ENCODE assay signal across 15 mouse cellular contexts in the genomic region with DNA sequence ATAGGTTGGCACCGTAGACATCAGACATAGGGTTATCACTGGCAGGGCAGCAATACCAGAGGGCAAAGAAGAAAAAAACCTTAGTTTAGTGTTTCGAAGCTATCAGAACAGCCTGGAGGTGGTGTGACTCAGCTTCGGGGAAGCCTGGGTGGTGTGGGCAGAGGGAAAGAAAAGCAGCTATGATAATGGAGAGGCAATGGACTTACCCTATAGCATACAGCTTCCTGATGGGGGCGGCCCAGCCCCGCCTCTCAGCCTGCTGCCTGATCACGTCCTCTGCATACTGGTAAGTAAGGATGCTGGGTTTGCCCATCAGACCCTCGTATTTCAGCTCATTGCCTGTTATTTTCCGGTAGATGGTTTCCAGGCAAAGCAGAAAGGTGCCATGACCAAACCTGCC. TPM values are rescaled to one million over a fixed set of nuclear protein-coding genes. Genes with fewer than 3 reads are reported as not detected.
DNase-seq lines count a peak whose midpoint lies in the region; TF ChIP-seq lines count a peak whose summit lies in the region.
"Had no signal": no experiment of that assay in that cellular context is flagged by ENCODE, and none has a peak within 500 bp of the region (broad histone marks: within the 10 kb centered on the region; RNA-seq: fewer than 3 reads in every experiment).

No protein-coding gene starts in this region.

- peak overlapping the region; percentile 67; the same call in 1 of the 2 replicates for H3K27ac ChIP-seq in cortical plate, adult 2 months (ENCODE audit: insufficient read depth, low read length)
- H3K27ac ChIP-seq: hindbrain, embryonic 13.5 days; limb, embryonic 15.5 days; midbrain, embryonic 13.5 days had no signal

- TF ChIP-seq POLR2A in cortical plate, adult 2 months (IDR thresholded peaks at IDR 0.05; ENCODE audit: extremely low read depth, insufficient read depth, low read length): peak; percentile 49; the same call in 1 of the 2 replicates

- no peak for TF ChIP-seq CTCF in cortical plate, adult 2 months (IDR thresholded peaks at IDR 0.05; ENCODE audit: extremely low read depth, insufficient read depth, low read length)

- intact Hi-C loops in left cerebral cortex, postnatal 10 days (cut with DNase I): no loop called here
- intact Hi-C loops in left cerebral cortex, postnatal 25 days (cut with DNase I): loop anchor here (2.0 kb wide), 1 partner anchor 16 kb away; no protein-coding TSS in a partner anchor

- no peak overlapping the region for H3K4me3 ChIP-seq in cortical plate, adult 2 months (ENCODE audit: insufficient read depth, low read length)
- H3K4me3 ChIP-seq: hindbrain, embryonic 13.5 days; limb, embryonic 15.5 days; midbrain, embryonic 13.5 days had no signal

- peaks cover 10% of the 10 kb centered on the region for H3K4me1 ChIP-seq in cortical plate, adult 2 months (ENCODE audit: control insufficient read depth, insufficient read depth, low read length)
- H3K4me1 ChIP-seq: limb, embryonic 15.5 days; midbrain, embryonic 13.5 days had no signal

- DNase-seq in left cerebral cortex, adult 18-20 months (ENCODE audit: low spot score in 2 of 2): peak; percentile 71 to 88
- DNase-seq in left cerebral cortex, postnatal 10 days (ENCODE audit: extremely low spot score in 1 of 2, low spot score in 2 of 2): no peak
- DNase-seq in left cerebral cortex, postnatal 25 days (ENCODE audit: low spot score in 2 of 2): peak; percentile 67 to 94
- peak; percentile 76 for DNase-seq in right cerebral cortex, postnatal 25 days
- DNase-seq in thymus, postnatal 36 days: no peak
- no peak for DNase-seq in adrenal gland, adult 8-10 months
- DNase-seq: cerebellum, adult 18-20 months; kidney, adult 2 months; kidney, postnatal 36 days; lung, postnatal 10 days had no signal

RNA-seq across cellular contexts. Expression of gene Tmem121b, which starts 16.8 kb away (rescaled TPM):
- 10 to 100 TPM; 56.6 to 57.9 TPM for total RNA-seq in left cerebral cortex, adult 18-20 months (2021)
- total RNA-seq in left cerebral cortex, postnatal 10 days (2021): 10 to 100 TPM; 51.3 to 51.6 TPM
- 39.3 and 40.5 TPM in 2 replicates for polyA plus RNA-seq in cortical plate, adult 2 months (2012; rRNA removed)
- 10 to 100 TPM; 65.3 to 78.4 TPM for total RNA-seq in left cerebral cortex, postnatal 25 days (2021)
- total RNA-seq in adrenal gland, adult 8-10 months (2022): under 1 TPM in 3 of 4 experiments, not detected in 1; 0.07 to 0.12 (median 0.08) TPM
- total RNA-seq: granulocyte monocyte progenitor cell, adult 5-6 weeks had no signal
- polyA plus RNA-seq: limb, embryonic 15.5 days had no signal

RNA-seq across cellular contexts. Expression of gene Hdhd5, which starts 20.7 kb away (rescaled TPM):
- 10 to 100 TPM; 32.3 to 35.3 TPM for total RNA-seq in left cerebral cortex, adult 18-20 months (2021)
- total RNA-seq in left cerebral cortex, postnatal 10 days (2021): 10 to 100 TPM; 31.3 to 31.5 TPM
- polyA plus RNA-seq in cortical plate, adult 2 months (2012; rRNA removed): 45.6 and 46.9 TPM in 2 replicates
- total RNA-seq in left cerebral cortex, postnatal 25 days (2021): 10 to 100 TPM; 33.0 to 37.0 TPM
- 10 to 100 TPM; 35.7 to 48.0 (median 40.7) TPM for total RNA-seq in adrenal gland, adult 8-10 months (2022)

RNA-seq across cellular contexts. Expression of gene Il17ra, which starts 47.4 kb away (rescaled TPM):
- total RNA-seq in left cerebral cortex, adult 18-20 months (2021): 10 to 100 TPM; 18.2 to 19.6 TPM
- total RNA-seq in left cerebral cortex, postnatal 10 days (2021): 1 to 10 TPM; 4.9 to 5.4 TPM
- polyA plus RNA-seq in cortical plate, adult 2 months (2012; rRNA removed): 16.6 and 17.9 TPM in 2 replicates
- total RNA-seq in left cerebral cortex, postnatal 25 days (2021): 10 to 100 TPM; 12.1 to 17.0 TPM
- total RNA-seq in adrenal gland, adult 8-10 months (2022): 10 to 100 TPM; 12.9 to 14.8 (median 13.4) TPM

Comparison
In these comparisons a context has a peak if more than half of its experiments do, and no peak if none do; other contexts are left out.
1. DNase-seq: peak in left cerebral cortex, adult 18-20 months (2 of 2), left cerebral cortex, postnatal 25 days (2 of 2) and right cerebral cortex, postnatal 25 days (single experiment); none in left cerebral cortex, postnatal 10 days (0 of 2), thymus, postnatal 36 days (0 of 2) and adrenal gland, adult 8-10 months (single experiment).
2. RNA of gene Tmem121b, which starts 16.8 kb away (total RNA-seq): 65.3 to 78.4 TPM in left cerebral cortex, postnatal 25 days, 56.6 to 57.9 TPM in left cerebral cortex, adult 18-20 months and 51.3 to 51.6 TPM in left cerebral cortex, postnatal 10 days; 0.07 to 0.12 TPM in adrenal gland, adult 8-10 months; every median in the first group is over 10 times any median in the second.